Mouse (Mus musculus): ENCODE data around the gene Trim3. TPM values are rescaled to one million over a fixed set of nuclear protein-coding genes. Genes with fewer than 3 reads are reported as not detected.

The Trim3 gene
- polyA plus RNA-seq, 1 experiment from 2014 or later = 34.9 TPM

DNA sequence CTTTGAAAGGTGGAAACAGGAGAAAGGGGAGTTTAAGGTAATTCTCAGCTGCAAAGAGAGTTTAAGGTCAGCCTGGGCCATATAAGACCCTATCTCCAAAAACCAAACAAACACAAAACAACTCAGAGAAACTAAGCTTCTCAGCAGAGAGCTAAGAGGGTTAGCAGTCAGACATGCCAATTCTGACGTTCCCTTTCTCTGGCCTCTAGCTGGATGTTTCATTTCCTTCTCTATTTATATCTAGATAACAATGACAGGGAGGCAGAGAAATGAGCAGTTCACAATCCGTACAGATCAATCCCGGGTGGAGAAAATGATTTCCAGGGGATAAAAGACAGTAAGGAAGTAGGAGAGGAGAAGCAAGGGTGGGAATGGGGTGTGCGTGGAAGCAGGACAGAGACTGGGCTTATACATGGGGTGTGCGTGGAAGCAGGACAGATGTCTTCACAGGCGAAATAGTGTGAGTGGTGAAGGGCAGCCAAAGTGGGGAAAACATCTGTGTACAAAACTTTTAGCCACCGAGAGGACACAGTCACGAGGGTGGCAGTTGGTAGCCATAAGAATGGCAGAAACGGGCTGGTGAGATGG is 45.0 kb downstream of the Trim3 start:
- Histone ChIP-seq H3K4me3 (no peak overlapping the region), H3K4me1 (peaks cover 3% of the 10 kb centered on the region; the same call in 1 of the 2 replicates), H3K27ac (replicated peaks) (no peak overlapping the region), H3K36me3 (replicated peaks) (no peaks in the 10 kb centered on the region), H3K9me3 (no peaks in the 10 kb centered on the region), H3K27me3 (replicated peaks; ENCODE audit: low read depth, poor library complexity, severe bottlenecking) (no peaks in the 10 kb centered on the region)
- 84% methylated on average over 9 of the region's 9 CpGs for WGBS
- no peak for DNase-seq (ENCODE audit: low spot score)

DNA sequence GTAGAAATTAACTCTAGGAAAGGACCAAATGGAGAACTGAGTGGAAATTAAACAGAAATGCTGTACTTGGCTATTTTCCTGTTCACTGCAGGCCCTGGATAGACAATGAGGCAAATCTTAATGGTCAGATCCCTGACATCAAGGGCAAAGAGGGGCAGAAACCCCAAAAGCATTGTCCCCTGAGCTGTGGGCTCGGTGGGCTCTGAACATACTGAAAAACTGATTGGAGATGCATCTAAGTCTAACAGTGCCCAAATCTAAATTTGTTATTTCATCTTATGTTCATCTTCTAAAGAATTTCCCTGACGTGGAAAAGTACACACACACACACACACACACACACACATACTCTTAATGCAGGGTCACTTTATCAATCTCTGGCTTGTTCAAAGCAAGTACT is 51.4 kb downstream of the Trim3 start:
- H3K27me3 ChIP-seq (replicated peaks; ENCODE audit: low read depth, poor library complexity, severe bottlenecking) = no peaks in the 10 kb centered on the region; the same call in 1 of the 2 replicates
- 70% methylated on average over 2 of the region's 2 CpGs for WGBS
- peaks cover 17% of the 10 kb centered on the region for H3K4me1 ChIP-seq
- no peak for DNase-seq (ENCODE audit: low spot score)
- no peaks in the 10 kb centered on the region for H3K9me3 ChIP-seq
- H3K36me3 ChIP-seq (replicated peaks) = no peaks in the 10 kb centered on the region
- peak overlapping the region; percentile 76; the same call in 1 of the 2 replicates for H3K4me3 ChIP-seq
- 0 out of 2 replicates have a peak overlapping the region, but pooled peaks have one; percentile 93 for H3K27ac ChIP-seq (replicated peaks)

DNA sequence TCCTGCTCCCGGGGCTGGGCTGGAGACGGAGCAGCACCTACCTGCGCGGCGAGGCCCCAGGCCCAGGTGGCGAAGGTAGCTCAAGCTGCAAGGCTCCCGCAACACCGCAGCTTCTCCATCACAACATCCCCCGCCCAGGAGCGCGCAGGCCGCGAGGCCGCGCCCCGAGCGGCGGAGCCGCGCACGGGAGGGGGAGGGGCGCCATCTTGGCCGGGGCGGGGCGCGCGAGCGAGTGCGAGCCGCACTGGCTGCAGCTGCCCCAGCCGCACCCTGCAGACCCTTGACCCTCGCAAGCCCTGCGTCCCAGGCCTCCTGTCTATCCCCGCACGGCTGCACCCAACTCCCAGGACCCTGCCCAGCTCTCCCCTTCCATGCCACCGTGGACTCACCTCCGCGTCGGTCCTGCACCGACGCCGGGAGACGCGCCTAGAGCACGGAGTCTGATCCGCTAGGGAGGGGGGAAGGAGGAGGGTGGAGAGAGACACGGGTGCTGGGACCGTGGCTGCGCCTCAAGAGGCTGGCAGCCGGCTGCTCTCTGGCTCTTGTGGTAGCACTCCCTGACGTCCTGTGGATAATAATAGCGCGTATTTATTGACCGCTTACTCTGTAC is 52.2 kb downstream of the Trim3 start, which contains the start of gene Apbb1:
Apbb1 (minus strand) TSS at position 560 of the 610 bp plus-strand sequence.
- H3K36me3 ChIP-seq (replicated peaks) = no peaks in the 10 kb centered on the region
- peak within 1 kb of the TSS; percentile 93 for H3K27ac ChIP-seq (replicated peaks)
- peaks cover 23% of the 10 kb centered on the region for H3K4me1 ChIP-seq
- under 1% methylated on average over 52 of the region's 54 CpGs for WGBS
- H3K27me3 ChIP-seq (replicated peaks; ENCODE audit: low read depth, poor library complexity, severe bottlenecking) = no peaks in the 10 kb centered on the region; the same call in 1 of the 2 replicates
- H3K4me3 ChIP-seq = peak within 1 kb of the TSS; percentile 76
- H3K9me3 ChIP-seq = no peaks in the 10 kb centered on the region
- DNase-seq (ENCODE audit: low spot score) = peak; percentile 89

- DNase-seq (ENCODE audit: low spot score) = no peak
- H3K36me3 ChIP-seq (replicated peaks) = no peaks in the 10 kb centered on the region
- H3K4me1 ChIP-seq = peaks cover 24% of the 10 kb centered on the region
- H3K27ac ChIP-seq (replicated peaks) = peak overlapping the region; percentile 93
- H3K27me3 ChIP-seq (replicated peaks; ENCODE audit: low read depth, poor library complexity, severe bottlenecking) = no peaks in the 10 kb centered on the region; the same call in 1 of the 2 replicates
- H3K4me3 ChIP-seq = peak overlapping the region; percentile 76
- H3K9me3 ChIP-seq = no peaks in the 10 kb centered on the region
- under 1% methylated on average over 21 of the region's 22 CpGs for WGBS
Observed at GRCm38 (mm10) chr7:105580627-105581089, 52.7 kb downstream of the Trim3 start.

- Histone ChIP-seq H3K4me3 (no peak overlapping the region), H3K4me1 (peaks cover 24% of the 10 kb centered on the region), H3K36me3 (replicated peaks) (peaks cover 15% of the 10 kb centered on the region), H3K9me3 (no peaks in the 10 kb centered on the region), H3K27ac (replicated peaks) (no peak overlapping the region), H3K27me3 (replicated peaks; ENCODE audit: low read depth, poor library complexity, severe bottlenecking) (no peaks in the 10 kb centered on the region; the same call in 1 of the 2 replicates)
- DNase-seq (ENCODE audit: low spot score) = no peak
- 77% methylated on average over 2 of the region's 2 CpGs for WGBS
Observed at GRCm38 (mm10) chr7:105578481-105578880, 54.9 kb downstream of the Trim3 start.

DNA sequence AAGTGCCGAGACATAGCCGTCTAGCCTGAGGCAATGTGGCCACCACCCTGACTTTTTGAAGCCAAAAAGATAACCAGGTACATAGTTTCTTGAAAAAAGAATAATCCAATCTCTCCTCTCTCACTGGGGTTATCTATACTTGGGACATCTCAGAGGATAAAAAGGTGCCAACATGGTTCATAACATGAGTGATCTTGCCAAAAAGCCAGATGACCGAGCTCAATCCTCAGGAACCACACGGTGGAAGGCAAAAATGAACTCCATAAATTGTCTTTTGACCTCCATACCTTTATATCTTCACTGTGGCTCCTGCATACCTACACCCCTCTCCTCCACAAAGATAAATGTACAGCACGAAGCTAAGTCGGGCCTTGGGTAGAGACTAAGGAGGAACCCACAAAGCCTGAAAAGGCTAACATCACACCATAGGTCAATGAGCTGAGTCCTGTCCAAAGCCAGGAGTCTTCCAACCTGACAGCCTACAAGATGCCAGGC is 55.9 kb downstream of the Trim3 start:
- no peak for DNase-seq (ENCODE audit: low spot score)
- Histone ChIP-seq H3K4me3 (no peak overlapping the region), H3K9me3 (no peaks in the 10 kb centered on the region), H3K27me3 (replicated peaks; ENCODE audit: low read depth, poor library complexity, severe bottlenecking) (no peaks in the 10 kb centered on the region; the same call in 1 of the 2 replicates), H3K4me1 (peaks cover 24% of the 10 kb centered on the region), H3K36me3 (replicated peaks) (peaks cover 26% of the 10 kb centered on the region), H3K27ac (replicated peaks) (no peak overlapping the region)
- WGBS = 90% methylated on average over 6 of the region's 6 CpGs

DNA sequence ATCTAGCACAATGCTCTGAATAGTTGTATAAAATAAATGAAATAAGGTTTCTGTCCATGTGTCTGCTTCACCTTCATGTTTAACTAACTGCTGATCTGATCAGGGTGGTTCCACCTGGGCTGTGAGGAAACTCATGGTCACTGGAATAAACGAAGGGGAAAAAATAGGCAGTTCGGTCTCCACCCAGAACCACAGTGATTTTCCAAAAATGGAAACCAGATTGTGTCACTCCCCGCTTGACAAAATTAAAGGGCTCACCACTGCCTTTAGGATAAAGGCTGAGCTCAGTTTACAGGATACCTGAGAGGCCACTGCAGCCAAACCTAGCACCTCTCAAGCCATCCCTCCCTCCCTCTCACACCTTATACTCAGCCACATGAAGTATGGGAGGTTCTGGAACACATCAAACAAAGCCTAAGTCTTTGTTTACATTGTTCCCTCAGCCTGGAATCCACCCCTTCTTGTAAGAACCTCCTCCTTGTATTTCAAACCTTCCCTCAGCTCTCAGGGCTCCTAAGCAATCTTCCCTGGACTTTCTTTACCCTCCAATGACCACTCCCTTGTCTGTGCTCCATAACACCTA is 57.1 kb downstream of the Trim3 start:
- no peak overlapping the region for H3K4me3 ChIP-seq
- no peaks in the 10 kb centered on the region for H3K9me3 ChIP-seq
- 76% methylated on average over 3 of the region's 3 CpGs for WGBS
- no peak for DNase-seq (ENCODE audit: low spot score)
- H3K36me3 ChIP-seq (replicated peaks) = peaks cover 27% of the 10 kb centered on the region
- peaks cover 17% of the 10 kb centered on the region for H3K4me1 ChIP-seq
- H3K27me3 ChIP-seq (replicated peaks; ENCODE audit: low read depth, poor library complexity, severe bottlenecking) = no peaks in the 10 kb centered on the region
- H3K27ac ChIP-seq (replicated peaks) = no peak overlapping the region

GRCm38 (mm10) chr7:105574537-105574936 is 58.8 kb downstream of the Trim3 start:
- H3K36me3 ChIP-seq (replicated peaks) = peaks cover 30% of the 10 kb centered on the region
- 90% methylated on average over 4 of the region's 4 CpGs for WGBS
- no peak overlapping the region for H3K4me3 ChIP-seq
- peaks cover 22% of the 10 kb centered on the region for H3K4me1 ChIP-seq
- H3K9me3 ChIP-seq = no peaks in the 10 kb centered on the region
- H3K27ac ChIP-seq (replicated peaks) = no peak overlapping the region
- DNase-seq (ENCODE audit: low spot score) = no peak
- H3K27me3 ChIP-seq (replicated peaks; ENCODE audit: low read depth, poor library complexity, severe bottlenecking) = no peaks in the 10 kb centered on the region

GRCm38 (mm10) chr7:105572949-105573348 is 60.4 kb downstream of the Trim3 start:
- Histone ChIP-seq H3K9me3 (no peaks in the 10 kb centered on the region), H3K4me3 (no peak overlapping the region), H3K27ac (replicated peaks) (no peak overlapping the region), H3K36me3 (replicated peaks) (peaks cover 31% of the 10 kb centered on the region), H3K4me1 (peaks cover 34% of the 10 kb centered on the region), H3K27me3 (replicated peaks; ENCODE audit: low read depth, poor library complexity, severe bottlenecking) (no peaks in the 10 kb centered on the region)
- no peak for DNase-seq (ENCODE audit: low spot score)
- 91% methylated on average over 8 of the region's 8 CpGs for WGBS

GRCm38 (mm10) chr7:105570756-105571155 is 62.6 kb downstream of the Trim3 start:
- Histone ChIP-seq H3K27me3 (replicated peaks; ENCODE audit: low read depth, poor library complexity, severe bottlenecking) (no peaks in the 10 kb centered on the region), H3K27ac (replicated peaks) (no peak overlapping the region), H3K36me3 (replicated peaks) (peaks cover 53% of the 10 kb centered on the region), H3K9me3 (no peaks in the 10 kb centered on the region), H3K4me1 (peaks cover 27% of the 10 kb centered on the region), H3K4me3 (no peak overlapping the region)
- WGBS = 82% methylated on average over 4 of the region's 4 CpGs
- DNase-seq (ENCODE audit: low spot score) = no peak

DNA sequence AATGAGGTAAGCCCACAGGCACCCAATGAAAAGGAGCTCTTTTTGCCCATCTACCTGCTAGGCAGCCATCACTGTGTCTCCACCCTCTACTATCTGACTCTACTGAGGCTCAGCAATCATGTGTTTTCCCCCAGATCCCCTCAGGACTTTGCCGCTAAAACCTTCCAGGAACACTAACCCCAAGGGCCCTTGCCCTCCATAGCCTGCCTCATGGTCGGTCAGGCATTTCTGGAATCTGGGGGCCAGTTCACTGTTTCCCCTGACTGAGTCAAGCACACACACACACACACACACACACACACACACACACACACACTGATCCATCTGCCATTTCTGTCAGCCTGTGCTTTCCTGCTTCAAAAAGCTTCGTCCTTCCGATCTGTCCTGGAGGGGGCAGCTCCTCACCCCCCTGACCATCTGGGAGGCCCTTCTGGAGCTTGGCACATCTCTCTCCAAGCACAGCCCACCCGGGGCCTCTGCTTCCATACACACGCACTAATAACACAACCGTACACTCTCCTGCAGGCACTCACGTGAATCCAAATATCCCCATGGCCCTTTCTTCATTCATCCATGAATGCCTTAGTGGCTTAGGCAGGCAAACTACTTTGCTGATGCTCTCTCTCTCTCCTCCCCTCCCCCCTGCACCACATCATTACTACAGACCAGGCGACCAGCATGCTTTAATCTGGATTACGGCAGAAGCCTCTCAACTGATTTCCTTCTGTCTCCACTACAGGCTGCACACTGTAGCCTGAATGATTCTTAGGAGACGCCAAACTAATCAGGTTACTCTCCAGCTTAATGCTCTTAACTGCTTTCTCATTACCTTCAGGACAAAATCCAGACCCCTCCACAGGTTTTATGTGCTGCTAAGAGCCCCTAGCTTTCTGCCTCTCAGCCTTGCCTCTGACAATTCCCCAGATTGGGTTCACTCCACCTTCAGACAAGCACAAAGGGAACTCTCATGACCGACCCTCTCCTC is 63.6 kb downstream of the Trim3 start:
- Histone ChIP-seq H3K27me3 (replicated peaks; ENCODE audit: low read depth, poor library complexity, severe bottlenecking) (no peaks in the 10 kb centered on the region), H3K36me3 (replicated peaks) (peaks cover 60% of the 10 kb centered on the region), H3K4me1 (peaks cover 27% of the 10 kb centered on the region), H3K27ac (replicated peaks) (no peak overlapping the region; the same call in 1 of the 2 replicates), H3K9me3 (no peaks in the 10 kb centered on the region), H3K4me3 (peak overlapping the region; percentile 8; the same call in 1 of the 2 replicates)
- WGBS = 23% methylated on average over 12 of the region's 12 CpGs
- DNase-seq (ENCODE audit: low spot score) = peak; percentile 15
